Mouse (Mus musculus) heart, adult 18-20 months (tissue): ENCODE results near the gene Atxn1. TPM values are rescaled to one million over a fixed set of nuclear protein-coding genes. Genes with fewer than 3 reads are reported as not detected.

ENCODE experiments used
- DNase-seq, 2 experiments: peaks; one replicate each; pipeline ENCODE4 v3.0.0; 2021 to 2022; ENCODE audit warnings: mixed read lengths in 1 of 2
- total RNA-seq, 2 experiments: library from RNA; stranded (reverse); gene quantifications; 2 replicates each; pipeline ENCODE4 v1.2.3; 2021

Gene Atxn1
- total RNA-seq, 2 experiments from 2014 or later = 28.5 to 34.3 TPM

DNA sequence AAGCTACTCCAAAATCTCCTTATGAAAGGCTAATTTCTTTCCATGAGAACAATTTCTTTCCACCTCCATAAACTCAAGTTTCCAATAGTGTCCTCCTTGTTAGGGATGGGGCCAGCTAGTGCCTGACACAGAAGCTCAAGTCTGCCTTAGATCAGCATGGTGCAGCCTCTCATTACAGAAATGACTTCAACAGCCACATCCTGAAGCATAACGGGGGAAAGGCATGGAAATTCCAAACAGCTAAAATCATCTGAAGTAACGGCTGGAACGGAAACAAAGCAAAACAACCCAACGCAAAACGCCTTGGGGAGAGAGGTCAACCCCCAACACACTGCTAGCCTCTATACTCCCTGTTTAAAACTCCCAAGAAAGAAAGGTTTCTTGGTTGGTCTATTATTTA, 284.2 kb downstream of the Atxn1 start:
- DNase-seq = peak; percentile 45 to 75

DNA sequence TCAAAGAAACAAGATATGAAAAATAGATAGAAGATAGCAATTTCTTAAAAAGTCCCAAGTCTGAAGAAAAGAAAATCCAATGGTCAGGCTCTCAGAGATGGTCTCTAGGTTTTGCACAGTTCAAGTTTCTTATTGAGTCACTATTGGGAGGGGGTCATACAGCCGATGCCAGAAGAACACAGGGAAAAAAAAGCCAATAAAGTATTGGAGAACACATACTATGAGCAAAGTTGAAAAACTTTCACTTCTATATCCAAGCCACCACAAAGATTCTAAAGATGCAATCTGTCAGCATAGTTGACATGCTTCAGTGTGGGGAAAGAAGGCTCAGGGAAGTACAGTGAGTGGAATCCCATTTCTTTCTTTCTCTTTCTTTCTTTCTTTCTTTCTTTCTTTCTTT, 285.7 kb downstream of the Atxn1 start:
- DNase-seq = no peak

DNA sequence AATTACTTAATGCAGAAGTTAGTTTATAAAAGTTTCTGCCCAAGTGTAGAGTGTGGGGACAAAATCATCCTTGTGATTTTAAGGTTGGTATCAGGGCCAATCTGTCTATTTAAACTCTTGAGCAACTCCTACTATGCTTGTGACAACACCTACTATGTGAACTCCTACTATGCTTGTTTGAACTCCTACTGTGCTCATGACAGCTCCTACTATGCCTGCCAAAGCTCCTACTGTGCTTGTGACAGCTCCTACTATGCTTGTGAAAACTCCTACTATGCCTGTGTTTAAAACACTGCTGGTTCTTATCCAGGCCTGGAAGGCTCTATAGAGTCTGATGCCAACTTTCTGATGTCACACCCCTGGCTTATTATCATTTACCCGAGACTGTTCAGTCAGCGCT, 292.2 kb downstream of the Atxn1 start:
- DNase-seq = peak; percentile 27 to 35

DNA sequence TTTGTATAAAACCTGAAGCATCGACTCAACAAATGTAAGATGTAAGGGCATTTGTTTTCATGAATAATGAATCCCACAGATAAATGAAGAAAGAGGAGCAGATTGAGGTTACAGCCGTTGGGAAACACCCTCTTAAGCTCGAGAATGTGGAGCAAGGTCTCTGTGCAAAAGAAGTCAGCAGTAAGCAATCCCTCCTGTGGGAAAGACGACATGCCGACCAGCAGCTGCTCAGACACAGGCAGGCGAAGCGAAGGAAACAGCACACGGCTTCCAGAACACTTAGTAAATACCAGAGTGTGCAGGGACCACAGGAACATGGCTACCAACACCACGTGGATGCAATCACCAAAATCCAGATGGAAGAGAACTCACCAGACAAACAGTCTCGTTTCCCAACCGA, 294.8 kb downstream of the Atxn1 start:
- DNase-seq = peak; percentile 19 to 25

DNA sequence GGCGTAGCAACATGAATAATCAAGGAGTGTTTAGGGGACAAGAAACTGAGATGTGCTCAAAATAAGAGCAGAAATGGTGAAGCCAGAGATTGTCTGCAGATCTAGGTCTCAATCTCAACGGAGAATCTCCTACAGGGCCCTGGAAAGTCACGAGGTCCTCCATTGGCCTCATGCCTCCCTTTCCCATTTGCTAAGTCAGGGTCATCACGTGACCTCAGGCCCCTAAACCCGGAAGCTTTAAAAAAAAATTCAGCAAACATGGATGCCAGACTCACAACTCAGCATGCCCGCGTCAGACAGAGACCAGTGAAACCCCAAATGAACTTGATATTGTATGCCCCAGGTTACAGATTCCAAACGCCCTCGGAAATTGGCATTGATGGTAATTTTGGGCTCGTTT, 302.0 kb downstream of the Atxn1 start:
- no peak for DNase-seq

DNA sequence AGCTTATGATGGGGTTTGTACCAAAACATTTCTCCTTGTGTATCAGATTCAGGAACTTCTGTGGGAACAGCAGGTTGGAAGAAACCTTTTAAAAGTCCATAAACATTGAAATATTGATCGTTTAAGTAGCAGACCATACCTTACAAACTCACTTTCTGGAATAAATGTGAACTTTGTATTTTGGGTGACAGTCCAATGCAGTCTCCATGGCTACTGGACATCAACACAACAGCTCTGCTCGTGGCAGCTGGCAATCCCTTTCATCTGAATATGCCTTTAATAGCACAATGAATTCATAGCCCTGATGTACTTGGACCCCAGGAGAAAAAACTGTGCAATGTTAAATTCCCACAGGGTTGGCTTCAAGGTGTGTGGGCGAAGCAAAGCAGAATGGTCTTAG, 302.6 kb downstream of the Atxn1 start:
- no peak for DNase-seq

DNA sequence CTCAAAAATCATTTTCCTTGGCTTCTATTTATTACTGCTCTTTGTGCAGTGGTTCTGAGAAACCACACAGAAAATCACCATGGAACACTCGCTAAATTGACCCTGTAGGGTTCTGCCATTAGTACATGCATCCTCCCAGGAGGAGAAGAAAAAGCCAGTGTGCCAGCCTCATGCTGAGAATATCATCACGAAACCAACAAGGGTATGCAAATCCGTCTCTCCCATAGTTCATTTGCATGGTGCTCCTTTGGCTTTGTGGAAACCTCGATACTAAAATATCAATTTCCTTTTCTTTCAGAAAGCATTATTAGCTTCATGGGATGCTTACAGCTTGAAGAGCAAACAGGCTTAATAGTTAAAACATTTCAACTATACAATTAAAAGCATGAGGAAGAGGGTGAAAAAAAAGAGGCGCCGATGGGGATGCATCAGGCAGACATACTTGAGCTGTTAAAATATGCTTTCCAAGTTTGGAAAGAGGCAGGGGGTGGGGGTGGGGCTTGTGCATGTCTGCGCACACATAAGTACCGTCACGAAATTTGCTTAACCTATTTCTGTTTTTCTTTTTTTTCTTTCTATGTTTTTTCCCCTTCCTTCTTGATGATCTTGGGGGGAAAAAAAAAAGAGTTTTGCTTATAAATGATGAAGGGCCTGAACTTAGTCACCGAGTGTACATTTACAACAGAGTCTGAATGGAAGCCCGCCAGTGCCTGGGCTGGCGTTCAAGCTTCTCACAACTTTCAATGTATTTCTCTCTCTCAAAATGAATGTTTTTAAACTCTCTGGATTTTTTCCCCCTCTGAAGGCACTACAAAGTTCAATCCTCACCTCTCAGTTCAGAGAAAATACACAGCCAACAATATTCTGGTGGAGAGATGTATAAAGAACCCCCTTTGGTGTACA, 303.3 kb downstream of the Atxn1 start:
- no peak for DNase-seq

DNA sequence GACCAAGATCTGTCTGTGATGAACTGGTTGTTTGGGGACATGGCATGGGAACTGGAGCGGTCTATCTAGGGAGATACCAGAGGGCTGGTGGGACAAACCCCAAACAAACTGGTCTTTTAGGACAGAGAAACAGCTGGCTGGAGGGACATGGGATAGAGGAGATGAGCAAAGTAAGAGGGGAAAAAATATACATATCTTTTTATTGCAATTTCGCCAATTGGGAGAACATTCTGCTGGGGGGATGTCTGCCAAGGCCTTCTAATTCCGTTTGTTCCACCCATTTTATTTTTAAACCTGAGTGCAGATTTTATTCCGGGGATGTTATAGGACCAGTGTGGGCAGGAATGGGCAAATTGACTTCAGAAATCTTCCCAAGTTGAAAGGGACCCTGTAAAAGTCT, 305.0 kb downstream of the Atxn1 start:
- DNase-seq = no peak

DNA sequence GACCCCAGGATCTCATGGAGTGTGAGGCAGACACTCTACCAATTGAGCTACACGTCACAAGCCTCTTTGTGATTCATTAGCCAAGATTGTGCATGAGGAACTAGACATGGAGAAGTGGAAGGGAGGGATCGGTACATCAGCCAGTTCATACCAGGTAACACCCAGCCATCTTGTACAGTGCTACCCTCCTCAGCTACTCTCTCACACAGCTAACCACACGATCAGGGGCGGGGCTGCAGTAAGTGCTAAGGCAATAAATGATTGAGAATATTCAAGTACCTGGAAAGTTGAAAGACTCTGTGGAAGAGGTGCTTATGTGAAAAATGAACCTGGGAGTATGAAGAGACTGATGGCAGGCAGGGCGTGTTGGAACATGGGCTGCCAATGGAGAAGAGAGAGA, 306.5 kb downstream of the Atxn1 start:
- DNase-seq = no peak

DNA sequence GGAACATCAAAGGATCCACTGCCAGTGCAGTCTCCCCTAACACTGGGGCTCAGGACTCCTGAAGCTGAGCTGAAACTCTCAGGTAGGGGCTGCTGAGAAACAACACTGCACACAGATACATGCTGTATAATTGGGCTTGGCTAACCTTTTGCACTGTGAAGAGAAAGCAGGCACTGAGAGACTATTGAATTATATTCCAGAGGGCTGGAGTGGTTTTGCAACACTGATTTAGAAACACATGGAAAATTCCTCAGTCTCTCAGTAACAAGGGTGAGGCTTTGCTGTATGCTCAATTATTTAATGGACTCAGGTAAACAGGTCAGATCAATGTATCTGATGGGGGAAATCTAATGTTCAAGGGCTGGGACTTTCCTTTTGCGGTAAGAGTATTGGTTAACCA, 307.6 kb downstream of the Atxn1 start:
- no peak for DNase-seq

DNA sequence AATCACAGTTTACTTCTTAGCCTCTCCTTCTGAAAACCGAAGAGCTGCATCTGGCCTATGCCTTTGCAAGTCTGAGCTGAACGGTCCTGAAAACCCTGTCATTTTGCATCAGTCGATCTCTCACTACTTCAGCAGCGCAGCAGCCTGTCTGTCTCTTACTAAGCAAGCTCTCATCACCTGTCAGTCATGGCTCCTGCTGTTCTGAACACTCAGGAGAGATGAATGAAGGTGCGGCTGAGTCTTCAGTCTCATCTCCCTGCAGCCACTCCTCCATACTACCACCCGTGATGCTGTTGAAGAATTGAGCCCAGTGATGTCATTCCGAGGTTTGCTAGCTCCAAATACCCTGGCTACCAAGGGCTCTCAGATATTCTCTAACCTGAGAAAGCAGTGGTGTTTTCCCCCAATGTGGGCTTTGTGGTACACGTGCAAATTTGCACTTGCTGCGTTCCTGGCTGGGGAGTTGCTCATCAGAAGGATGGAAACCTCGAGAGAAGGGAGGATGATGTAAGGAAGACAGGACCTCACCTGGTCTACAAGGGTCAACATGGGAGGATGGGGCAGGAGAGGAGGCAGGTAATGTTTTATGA, 313.1 kb downstream of the Atxn1 start:
- DNase-seq = no peak

DNA sequence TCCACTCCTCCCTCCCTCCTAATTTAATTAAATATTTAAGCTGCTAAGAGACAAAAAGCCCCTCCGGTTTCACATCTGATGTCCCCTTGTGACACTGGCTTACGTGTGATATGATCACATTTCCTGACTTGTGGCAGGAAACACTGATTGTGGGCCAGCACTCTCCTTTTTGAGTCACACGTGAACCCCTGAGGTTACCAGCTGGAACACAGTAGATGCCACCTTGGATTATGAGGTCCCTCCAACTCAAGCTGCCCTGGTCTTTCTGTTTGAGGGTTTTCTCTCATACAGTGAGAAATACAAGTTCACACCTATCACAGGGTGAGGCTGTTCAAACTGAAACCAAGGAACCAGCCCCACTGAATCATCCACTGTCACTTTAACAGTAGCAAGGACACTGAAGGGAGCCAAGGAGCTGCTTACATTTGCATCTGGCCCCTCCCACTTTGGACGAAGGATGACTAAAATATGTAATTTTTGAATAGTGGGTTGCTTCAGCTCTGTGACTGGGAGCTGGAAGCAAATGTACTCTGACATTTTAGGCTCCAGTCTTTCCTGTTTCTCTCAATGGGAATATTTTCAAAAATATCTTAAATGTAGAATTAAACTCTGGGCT, 315.5 kb downstream of the Atxn1 start:
- DNase-seq = no peak

DNA sequence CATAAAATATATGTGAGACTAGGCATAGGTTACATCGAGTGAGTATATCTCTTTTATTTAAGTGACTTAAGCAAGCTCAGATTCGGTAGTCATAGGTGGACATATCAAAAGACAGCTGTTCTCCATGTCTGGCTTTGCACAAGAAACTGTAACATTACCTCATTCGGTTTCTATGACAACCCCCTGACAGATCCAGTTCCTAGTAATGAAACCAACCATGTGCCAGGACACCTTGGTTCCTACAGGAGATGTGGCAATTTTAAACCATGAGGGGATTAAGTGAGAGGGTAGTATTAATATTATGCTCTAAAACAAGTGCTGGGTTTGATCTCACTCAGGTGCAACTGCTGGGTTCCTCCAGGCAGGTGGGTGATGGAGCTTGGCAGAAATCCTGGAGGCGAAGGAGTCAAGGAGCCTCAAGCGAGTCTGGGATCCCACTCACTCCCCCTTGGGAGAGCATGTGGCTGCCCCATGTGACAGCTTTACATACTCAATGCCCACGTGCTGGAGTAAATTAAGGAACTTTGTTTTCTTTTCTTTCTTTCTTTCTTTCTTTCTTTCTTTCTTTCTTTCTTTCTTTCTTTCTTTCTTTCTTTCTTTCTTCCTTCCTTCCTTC, 320.9 kb downstream of the Atxn1 start:
- no peak for DNase-seq

DNA sequence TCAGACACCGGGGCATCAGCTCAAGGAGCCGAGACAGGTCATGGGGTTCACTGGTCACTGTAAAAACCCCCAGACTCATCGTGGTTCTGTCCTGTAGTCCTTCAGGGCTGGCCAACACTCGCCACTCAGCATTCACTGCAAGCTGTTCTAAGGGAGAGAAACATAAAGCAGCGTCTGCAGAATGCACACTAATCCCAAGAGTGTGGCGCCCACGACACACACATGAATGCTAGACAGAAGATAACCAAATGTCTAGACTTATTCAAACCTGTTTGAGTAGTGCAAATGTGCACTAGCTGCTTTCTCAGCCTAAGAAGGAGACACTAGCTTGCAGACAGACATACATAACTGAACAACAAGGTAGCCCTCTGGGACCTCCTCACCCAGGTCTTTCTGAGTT, 321.9 kb downstream of the Atxn1 start:
- no peak for DNase-seq

DNA sequence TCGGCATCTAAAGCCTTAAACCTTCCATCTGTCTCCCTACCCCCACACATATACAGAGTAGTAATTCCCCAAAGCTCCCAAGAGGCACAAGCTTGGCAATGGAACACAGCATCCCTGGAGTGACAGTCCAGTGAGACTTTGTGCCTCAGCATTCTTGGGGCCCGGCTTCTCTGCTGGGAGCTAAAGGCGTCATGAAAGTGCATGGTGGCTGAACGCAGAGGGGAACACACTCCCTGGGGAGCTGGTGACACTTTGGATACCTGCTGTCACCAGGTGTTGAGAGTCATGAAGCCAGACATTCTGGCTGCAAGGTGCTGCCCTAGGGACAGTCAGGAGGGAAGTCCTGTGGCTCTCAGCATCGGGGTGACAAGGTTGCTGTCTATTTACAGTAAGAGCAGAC, 324.4 kb downstream of the Atxn1 start:
- DNase-seq = no peak

DNA sequence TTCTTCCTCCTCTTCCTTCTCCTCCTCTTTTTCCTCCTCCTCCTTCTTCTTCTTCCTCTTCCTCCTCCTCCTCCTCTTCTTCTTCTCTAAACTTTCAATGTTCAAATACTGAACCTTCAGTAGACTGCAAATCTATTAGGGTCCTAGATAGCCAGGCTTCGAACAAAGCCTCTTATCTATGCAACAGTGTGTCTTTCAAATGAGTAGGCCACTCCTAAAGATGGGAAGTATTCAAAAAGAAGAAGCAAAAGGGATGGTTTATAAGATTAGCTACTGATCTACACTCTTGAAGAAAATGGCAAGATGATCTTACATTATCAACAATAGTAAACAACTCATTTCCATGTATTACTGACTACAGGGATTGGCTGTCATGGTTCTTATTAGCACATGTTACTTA, 326.5 kb downstream of the Atxn1 start:
- DNase-seq = no peak

DNA sequence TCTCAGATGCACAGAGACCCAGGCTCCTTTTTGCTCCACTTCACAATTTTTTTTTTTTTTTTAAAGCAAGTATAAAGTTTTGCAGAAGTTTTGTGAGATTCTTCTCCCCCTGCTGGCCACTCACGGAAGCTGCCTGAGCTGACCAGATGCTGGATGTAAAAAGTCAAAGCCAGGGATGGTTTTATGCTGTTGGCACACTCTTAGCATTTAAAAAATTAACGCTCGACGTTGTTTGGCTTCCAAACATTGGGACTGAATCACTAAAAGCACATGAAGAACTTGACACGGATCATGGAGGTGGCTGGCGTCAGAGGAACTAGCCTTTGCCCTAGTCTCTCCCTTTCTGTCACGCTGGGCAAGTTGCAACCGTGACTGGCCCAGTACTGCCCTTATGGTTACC, 327.5 kb downstream of the Atxn1 start:
- DNase-seq = peak; percentile 51 to 78

DNA sequence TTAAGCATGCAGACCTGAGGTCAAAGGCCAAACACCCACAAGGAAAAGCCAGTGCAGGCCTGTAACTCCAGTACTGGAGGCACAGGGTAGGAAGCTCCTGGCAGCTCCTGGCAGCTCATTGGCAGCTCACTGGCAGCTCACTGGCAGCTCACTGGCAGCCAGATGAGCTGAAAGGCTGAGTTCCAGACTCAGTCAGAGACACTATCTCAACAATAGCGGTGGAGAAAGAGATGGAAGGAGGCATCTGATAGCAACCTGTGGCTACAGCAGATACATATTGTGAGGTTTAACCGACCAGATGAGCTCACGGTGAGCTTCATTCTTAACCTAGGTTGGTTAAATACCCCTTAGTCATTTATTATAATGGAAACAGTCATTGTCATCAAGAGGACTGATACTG, 328.4 kb downstream of the Atxn1 start:
- DNase-seq = peak in 1 of 2 experiments; percentile 34

DNA sequence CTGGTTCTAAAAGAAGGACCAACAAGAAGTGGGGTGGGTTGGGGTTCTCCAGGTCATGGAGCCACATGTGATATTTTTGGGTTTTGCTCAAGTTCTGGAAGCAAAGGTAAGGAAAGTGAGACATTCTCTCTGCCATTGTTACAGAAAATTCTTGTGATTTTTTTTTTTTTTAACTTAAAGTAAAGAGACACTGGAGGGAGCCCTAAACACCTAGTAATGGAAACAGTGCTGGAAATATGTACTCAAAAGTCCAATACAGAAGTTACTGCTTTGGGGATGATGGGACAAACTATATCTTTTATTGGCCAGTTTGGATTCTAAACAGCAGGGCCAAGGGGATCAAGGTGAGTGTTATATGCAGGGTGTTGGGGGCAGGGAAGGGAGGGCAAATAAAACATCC, 330.9 kb downstream of the Atxn1 start:
- no peak for DNase-seq

DNA sequence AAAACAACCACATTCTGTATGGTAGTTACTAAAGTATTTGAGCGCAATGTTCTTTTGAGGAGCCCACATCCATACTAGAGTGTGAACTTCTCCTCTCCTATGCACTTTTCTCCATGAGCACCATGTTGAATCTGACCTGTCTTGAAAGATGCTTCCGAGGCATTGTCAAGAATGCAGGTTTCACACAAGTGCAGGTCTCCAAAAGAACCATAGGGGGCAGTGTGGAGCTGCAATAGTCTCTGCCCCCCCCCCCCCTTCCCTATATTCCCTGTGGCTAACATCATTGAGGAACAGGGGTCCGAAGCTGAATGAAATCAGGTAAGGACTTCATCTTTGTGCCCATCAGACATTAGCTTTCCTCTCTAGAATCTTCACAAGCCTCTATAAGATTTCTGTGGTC, 332.7 kb downstream of the Atxn1 start:
- no peak for DNase-seq

DNA sequence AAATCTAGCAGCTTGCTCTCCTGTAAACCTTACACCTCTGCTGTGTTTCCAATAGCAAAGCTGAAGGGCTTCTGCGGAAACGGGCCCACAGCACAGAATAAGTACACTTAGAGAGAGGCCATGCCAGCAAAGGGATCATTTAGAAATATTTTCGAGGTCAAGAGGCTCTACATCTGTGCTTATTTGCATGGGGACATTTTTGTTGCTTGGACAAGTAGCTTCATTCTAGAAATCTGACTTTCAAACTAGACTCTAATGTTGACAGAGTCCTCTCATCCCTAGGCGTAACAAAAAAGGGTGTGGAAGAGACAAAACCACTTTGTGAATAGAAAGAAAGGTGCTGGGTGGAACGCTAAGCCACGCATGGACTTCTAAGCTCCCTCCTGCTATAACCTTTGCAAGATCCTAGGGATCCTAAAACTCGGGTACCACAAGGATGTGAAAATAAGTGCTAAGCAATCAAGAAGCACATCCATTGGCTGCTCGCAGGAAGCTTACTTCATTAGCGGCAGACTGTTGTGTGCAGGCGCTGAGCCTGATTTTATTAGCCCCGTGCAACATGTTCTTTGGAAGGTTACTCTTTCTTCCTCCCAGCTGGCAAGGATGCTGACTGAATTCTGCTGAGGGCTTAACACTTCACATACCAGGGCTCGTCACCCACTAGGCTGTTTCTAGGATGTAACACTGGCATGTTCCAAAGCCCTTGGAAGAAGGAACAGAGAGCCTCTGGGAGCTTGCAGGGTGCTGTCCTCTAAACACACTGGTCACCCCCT, 334.1 kb downstream of the Atxn1 start:
- no peak for DNase-seq

DNA sequence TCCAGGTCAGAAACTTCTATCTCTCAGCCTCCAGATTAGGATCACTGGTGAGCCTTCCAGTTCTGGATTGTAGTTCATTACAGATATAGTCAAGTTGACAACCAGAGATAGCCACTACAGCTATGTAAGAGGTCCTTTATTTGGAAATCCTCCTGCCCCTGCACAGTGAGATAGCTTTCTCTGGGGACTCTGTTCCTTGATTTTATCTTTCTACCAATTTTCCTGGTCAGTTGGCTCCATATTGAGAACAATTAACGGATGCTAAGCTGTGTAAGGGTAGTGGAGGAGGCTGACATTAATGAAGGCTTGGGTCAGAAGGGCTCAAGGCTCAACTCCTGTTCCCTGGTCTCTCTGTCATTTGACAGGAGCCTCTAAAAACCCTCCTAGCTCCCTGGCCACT, 335.1 kb downstream of the Atxn1 start:
- no peak for DNase-seq
